Mouse (Mus musculus) heart, postnatal 0 days (tissue): ENCODE measurements around the gene Oca2.

ENCODE experiments used
- CTCF ChIP-seq: IDR thresholded peaks from 2 replicates; pipeline ENCODE4 v1.5.1; 2016; ENCODE audit warnings: antibody characterized with exemption, control low read depth, low read depth
- EP300 ChIP-seq: IDR thresholded peaks from 2 replicates; pipeline ENCODE4 v1.6.1; 2016; ENCODE audit warnings: antibody characterized with exemption, low read depth

DNA sequence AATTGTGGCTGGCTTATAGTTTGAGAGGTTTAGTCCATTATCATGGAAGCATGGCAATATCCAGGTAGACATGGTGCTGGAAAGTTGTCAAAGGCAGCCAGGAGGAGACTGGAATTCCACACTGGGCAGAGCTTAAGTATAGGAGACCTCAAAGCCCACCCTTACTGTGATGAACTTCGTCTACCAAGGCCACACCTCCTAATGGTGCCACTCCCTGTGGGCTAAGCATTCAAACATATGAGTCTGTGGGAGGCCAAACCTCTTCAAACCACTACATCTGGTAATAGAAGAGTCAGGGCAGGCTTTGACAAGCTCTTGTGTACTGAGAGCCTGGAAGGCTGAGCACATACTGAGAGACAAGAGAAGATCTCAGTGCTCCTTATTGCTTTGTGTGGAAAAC, 260.2 kb downstream of the Oca2 start:
- no peak for TF ChIP-seq EP300
- no peak for TF ChIP-seq CTCF
